Mouse (Mus musculus) cerebellum, postnatal 10 days (tissue): Measurements from ENCODE around the gene Scgb2b26.

Experiments
- DNase-seq, 2 experiments: peaks; one replicate each; pipeline ENCODE4 v3.0.0; 2021; ENCODE audit warnings: mixed read lengths in 2 of 2

The Scgb2b26 gene

GRCm38 (mm10) chr7:33944940-33945339 is at the start of gene Scgb2b26:
TSS of gene Scgb2b26 (minus strand) at chr7:33945040.
- DNase-seq: no peak

GRCm38 (mm10) chr7:33982281-33982680 is 37.4 kb upstream of the Scgb2b26 start:
- DNase-seq: peak; percentile 45 to 49

- DNase-seq: no peak
Measured at GRCm38 (mm10) chr7:33902982-33903381, 41.9 kb downstream of the Scgb2b26 start.

- no peak for DNase-seq
Measured at GRCm38 (mm10) chr7:33900803-33901202, 44.0 kb downstream of the Scgb2b26 start.

GRCm38 (mm10) chr7:33900007-33900406 is 44.8 kb downstream of the Scgb2b26 start:
- DNase-seq: peak; percentile 1
